Mouse (Mus musculus) left cerebral cortex, postnatal 25 days (tissue): ENCODE results near the gene Mgat2. TPM values are rescaled to one million over a fixed set of nuclear protein-coding genes. Genes with fewer than 3 reads are reported as not detected.

Experiments
- DNase-seq, 2 experiments: peaks; one replicate each; pipeline ENCODE4 v3.0.0; 2022; ENCODE audit warnings: low spot score in 2 of 2, mixed read lengths in 1 of 2
- intact Hi-C: fragments of 180-260 bp; cut with DNase I; formaldehyde crosslinking; loops from one replicate; pipeline ENCODE4 v1.15.1; 2025
- total RNA-seq, 2 experiments: library from RNA; stranded (reverse); gene quantifications; 2 replicates each; pipeline ENCODE4 v1.2.3; 2021

Mgat2 gene
- total RNA-seq, 2 experiments from 2014 or later: 26.5 to 30.4 TPM

- no peak for DNase-seq
- intact Hi-C loops: no loop called here
Observed at GRCm38 (mm10) chr12:69171307-69171706, 12.7 kb upstream of the Mgat2 start.

- intact Hi-C loops: no loop called here
- no peak for DNase-seq
Observed at GRCm38 (mm10) chr12:69175975-69176374, 8.0 kb upstream of the Mgat2 start.

GRCm38 (mm10) chr12:69177526-69177925 is 6.4 kb upstream of the Mgat2 start:
- intact Hi-C loops: no loop called here
- no peak for DNase-seq

- no peak for DNase-seq
- intact Hi-C loops: no loop called here
Observed at GRCm38 (mm10) chr12:69179371-69179770, 4.6 kb upstream of the Mgat2 start.

- intact Hi-C loops: no loop called here
- no peak for DNase-seq
Observed at GRCm38 (mm10) chr12:69181800-69182199, 2.2 kb upstream of the Mgat2 start.

- intact Hi-C loops: loop anchor here (1.0 kb wide), 1 partner anchor 13 kb away; the partner anchor contains the start of gene Gm49383
Observed at GRCm38 (mm10) chr12:69184342-69185295, 662 bp downstream of the Mgat2 start.

GRCm38 (mm10) chr12:69185371-69185770 is 1.4 kb downstream of the Mgat2 start:
- no peak for DNase-seq
- intact Hi-C loops: no loop called here

More at GRCm38 (mm10) chr12:69184342-69185295, 662 bp downstream of the Mgat2 start:
- peak in 1 of 2 experiments; percentile 55 for DNase-seq

GRCm38 (mm10) chr12:69186811-69187471 is 3.0 kb downstream of the Mgat2 start:
- intact Hi-C loops: no loop called here
- DNase-seq: no peak

GRCm38 (mm10) chr12:69190074-69190473 is 6.1 kb downstream of the Mgat2 start:
- DNase-seq: no peak
- intact Hi-C loops: no loop called here

- DNase-seq: no peak
- intact Hi-C loops: no loop called here
Observed at GRCm38 (mm10) chr12:69190522-69190921, 6.6 kb downstream of the Mgat2 start.

GRCm38 (mm10) chr12:69191396-69191795 is 7.4 kb downstream of the Mgat2 start:
- no peak for DNase-seq
- intact Hi-C loops: no loop called here

- intact Hi-C loops: no loop called here
- no peak for DNase-seq
Observed at GRCm38 (mm10) chr12:69192637-69193036, 8.7 kb downstream of the Mgat2 start.

- peak; percentile 74 to 79 for DNase-seq
- intact Hi-C loops: loop anchor here (1.0 to 5.0 kb wide), 3 partner anchors 12 to 100 kb away; partner anchors contain the start of genes Klhdc1, Klhdc2, Mgat2 and Rpl36al
Observed at GRCm38 (mm10) chr12:69196444-69197377, 12.8 kb downstream of the Mgat2 start, which contains the start of gene Gm49383. Gene Gm49383, minus strand, starts transcription at chr12:69197104.

- DNase-seq: peak; percentile 31 to 52
- intact Hi-C loops: loop anchor here (1.0 to 5.0 kb wide), 3 partner anchors 13 to 99 kb away; partner anchors contain the start of genes Klhdc1, Klhdc2, Mgat2 and Rpl36al
Observed at GRCm38 (mm10) chr12:69197378-69198163, 13.6 kb downstream of the Mgat2 start.

GRCm38 (mm10) chr12:69198164-69198535 is 14.2 kb downstream of the Mgat2 start, which contains the start of gene Dnaaf2:
Gene Dnaaf2, minus strand, starts transcription at chr12:69198429.
- intact Hi-C loops: loop anchor here (5.0 kb wide), 1 partner anchor 44 kb away; the partner anchor contains the start of gene Klhdc1
- DNase-seq: peak; percentile 67 to 68

- intact Hi-C loops: loop anchor here (5.0 kb wide), 1 partner anchor 43 kb away; the partner anchor contains the start of gene Klhdc1
- no peak for DNase-seq
Observed at GRCm38 (mm10) chr12:69198985-69199384, 15.0 kb downstream of the Mgat2 start.

GRCm38 (mm10) chr12:69204052-69204833 is 20.3 kb downstream of the Mgat2 start, which contains the start of gene Gm49384:
Gene Gm49384, minus strand, starts transcription at chr12:69204267.
- intact Hi-C loops: no loop called here
- DNase-seq: peak in 1 of 2 experiments; percentile 7
